Mouse (Mus musculus) liver, adult 2 months (tissue): ENCODE data around the gene Mocs3.

ENCODE experiments used
- CTCF ChIP-seq: fragments of 200-500 bp; IDR thresholded peaks from 2 replicates; pipeline ENCODE4 v1.5.1; 2011; ENCODE audit warnings: low read depth, low read length, control low read depth
- POLR2A ChIP-seq: fragments of 200-500 bp; IDR thresholded peaks from 2 replicates; pipeline ENCODE4 v1.6.1; 2011; ENCODE audit warnings: low read length, control low read depth; ENCODE audit not compliant: insufficient read depth; ENCODE audit errors: extremely low read depth

GRCm38 (mm10) chr2:168223326-168223725, 7.1 kb upstream of the Mocs3 start:
- TF ChIP-seq CTCF (no peak), POLR2A (no peak)
